Mouse (Mus musculus) MEL (cell line): ENCODE results near the gene Pvr. TPM values are rescaled to one million over a fixed set of nuclear protein-coding genes. Genes with fewer than 3 reads are reported as not detected.
A peak's percentile ranks its signal among the peaks of the same experiment; 100 is the strongest.

Source experiments
- DNase-seq: peaks from one replicate; pipeline ENCODE4 v3.0.0; 2011; ENCODE audit warnings: low read depth, low spot score
- H3K27ac ChIP-seq: 2 replicates; pipeline ENCODE4 v1.5.1; 2012; ENCODE audit warnings: low read depth, mild to moderate bottlenecking, control low read depth, low read length, moderate library complexity; ENCODE audit not compliant: control insufficient read depth
- H3K27me3 ChIP-seq, 2 experiments: fragments of 150-350 bp in 1 of 2; sonication (generic) in 1 of 2; 2 replicates each; pipeline ENCODE4 v1.6.1; 2012; ENCODE audit warnings: low read length in 2 of 2, mild to moderate bottlenecking in 2 of 2, improper control_type of control experiment in 1 of 2, moderate library complexity in 1 of 2; ENCODE audit not compliant: insufficient read depth in 2 of 2, control insufficient read depth in 1 of 2
- H3K36me3 ChIP-seq, 2 experiments: 2 replicates each; pipeline ENCODE4 v1.6.1; 2012 to 2014; ENCODE audit warnings: low read length in 2 of 2, improper control_type of control experiment in 1 of 2, inconsistent platforms in 1 of 2, mild to moderate bottlenecking in 1 of 2; ENCODE audit not compliant: insufficient read depth in 2 of 2, control insufficient read depth in 1 of 2
- H3K4me1 ChIP-seq, 2 experiments: fragments of 150-350 bp in 1 of 2; sonication (generic) in 1 of 2; 2 replicates each; pipeline ENCODE4 v1.6.1; 2012; ENCODE audit warnings: low read length in 2 of 2, improper control_type of control experiment in 1 of 2, mild to moderate bottlenecking in 1 of 2; ENCODE audit not compliant: insufficient read depth in 2 of 2, control insufficient read depth in 1 of 2
- H3K4me3 ChIP-seq, 2 experiments: fragments of 150-350 bp in 1 of 2; sonication (generic) in 1 of 2; 2 replicates each; pipeline ENCODE4 v1.5.1; 2012; ENCODE audit warnings: low read depth in 2 of 2, low read length in 2 of 2, mild to moderate bottlenecking in 2 of 2, moderate library complexity in 2 of 2, control low read depth in 1 of 2, improper control_type of control experiment in 1 of 2; ENCODE audit not compliant: control insufficient read depth in 1 of 2, insufficient read depth in 1 of 2
- H3K79me2 ChIP-seq: 2 replicates; pipeline ENCODE4 v1.6.1; 2012; ENCODE audit warnings: mild to moderate bottlenecking, low read length, moderate library complexity; ENCODE audit not compliant: control insufficient read depth, poor library complexity, insufficient read depth
- H3K9ac ChIP-seq: 2 replicates; pipeline ENCODE4 v1.6.1; 2012; ENCODE audit warnings: low read depth, mild to moderate bottlenecking, control low read depth, low read length, moderate library complexity; ENCODE audit not compliant: control insufficient read depth, poor library complexity, severe bottlenecking
- H3K9me3 ChIP-seq: fragments of 150-350 bp; sonication (generic); replicated peaks from 2 replicates; pipeline ENCODE4 v1.6.1; 2012; ENCODE audit warnings: mild to moderate bottlenecking, low read length, improper control_type of control experiment, moderate library complexity; ENCODE audit not compliant: insufficient read depth
- BHLHE40 ChIP-seq: IDR thresholded peaks from 2 replicates; pipeline ENCODE4 v1.6.1; 2012; ENCODE audit warnings: low read depth, mild to moderate bottlenecking, inconsistent platforms, low read length, improper control_type of control experiment, borderline replicate concordance
- CTCF ChIP-seq, 3 experiments: IDR thresholded peaks in 2 of 3; conservative IDR thresholded peaks in 1 of 3; 2 replicates each; pipeline ENCODE4 v1.5.1; 2011 to 2012; ENCODE audit warnings: low read length in 3 of 3, low read depth in 2 of 3, mild to moderate bottlenecking in 2 of 3, improper control_type of control experiment in 1 of 3, inconsistent platforms in 1 of 3, mixed read lengths in 1 of 3, moderate library complexity in 1 of 3; ENCODE audit not compliant: control insufficient read depth in 1 of 3, insufficient read depth in 1 of 3, poor library complexity in 1 of 3, severe bottlenecking in 1 of 3
- ELF1 ChIP-seq: IDR thresholded peaks from 2 replicates; pipeline ENCODE4 v1.6.1; 2014; ENCODE audit warnings: low read depth, mild to moderate bottlenecking, inconsistent platforms, low read length, improper control_type of control experiment, moderate library complexity
- ETS1 ChIP-seq: IDR thresholded peaks from 2 replicates; pipeline ENCODE4 v1.6.1; 2012; ENCODE audit warnings: low read depth, mild to moderate bottlenecking, inconsistent platforms, low read length, improper control_type of control experiment, moderate library complexity
- HCFC1 ChIP-seq: IDR thresholded peaks from 2 replicates; pipeline ENCODE4 v1.6.1; 2012; ENCODE audit warnings: low read depth, mild to moderate bottlenecking, inconsistent platforms, low read length, improper control_type of control experiment, moderate library complexity
- MXI1 ChIP-seq: IDR thresholded peaks from 2 replicates; pipeline ENCODE4 v1.6.1; 2011; ENCODE audit warnings: mild to moderate bottlenecking, low read depth, low read length, improper control_type of control experiment
- MYB ChIP-seq: IDR thresholded peaks from 2 replicates; pipeline ENCODE4 v1.6.1; 2011; ENCODE audit warnings: mild to moderate bottlenecking, low read depth, low read length, improper control_type of control experiment
- POLR2AphosphoS2 ChIP-seq: IDR thresholded peaks from 2 replicates; pipeline ENCODE4 v1.6.1; 2011; ENCODE audit warnings: low read length, improper control_type of control experiment
- POLR2AphosphoS5 ChIP-seq: IDR thresholded peaks from 2 replicates; pipeline ENCODE4 v1.6.1; 2012; ENCODE audit warnings: low read depth, borderline replicate concordance, mild to moderate bottlenecking, inconsistent platforms, low read length, moderate library complexity, mixed read lengths
- RAD21 ChIP-seq: IDR thresholded peaks from 2 replicates; pipeline ENCODE4 v1.6.1; 2011; ENCODE audit warnings: mild to moderate bottlenecking, low read depth, low read length, improper control_type of control experiment
- SMC3 ChIP-seq: IDR thresholded peaks from 2 replicates; pipeline ENCODE4 v1.6.1; 2011; ENCODE audit warnings: low read depth, low read length, improper control_type of control experiment
- USF1 ChIP-seq: IDR thresholded peaks from 2 replicates; pipeline ENCODE4 v1.6.1; 2014; ENCODE audit warnings: low read depth, mild to moderate bottlenecking, inconsistent platforms, low read length, improper control_type of control experiment, moderate library complexity
- USF2 ChIP-seq, 2 experiments: IDR thresholded peaks; 2 replicates each; pipeline ENCODE4 v1.6.1; 2011 to 2012; ENCODE audit warnings: improper control_type of control experiment in 2 of 2, low read length in 2 of 2, borderline replicate concordance in 1 of 2, inconsistent platforms in 1 of 2, low read depth in 1 of 2, mild to moderate bottlenecking in 1 of 2; ENCODE audit not compliant: insufficient read depth in 1 of 2
- ZC3H11A ChIP-seq: IDR thresholded peaks from 2 replicates; pipeline ENCODE4 v1.6.1; 2012; ENCODE audit warnings: low read depth, mild to moderate bottlenecking, inconsistent platforms, low read length, improper control_type of control experiment
- ZMIZ1 ChIP-seq: IDR thresholded peaks from 2 replicates; pipeline ENCODE4 v1.6.1; 2012; ENCODE audit warnings: low read depth, mild to moderate bottlenecking, inconsistent platforms, low read length, improper control_type of control experiment, moderate library complexity
- ZNF384 ChIP-seq: IDR thresholded peaks from 2 replicates; pipeline ENCODE4 v1.6.1; 2012; ENCODE audit warnings: low read depth, mild to moderate bottlenecking, inconsistent platforms, low read length, improper control_type of control experiment
- polyA plus RNA-seq, 2 experiments: library from polyadenylated mRNA; stranded (reverse) in 1 of 2; unstranded in 1 of 2; fragments of >175 nt in 1 of 2; fragments of >200 nt in 1 of 2; gene quantifications; 2 replicates each; pipeline versions ENCODE4 v1.2.1 to v1.2.4; 2012; ENCODE audit warnings: low replicate concordance in 2 of 2, low read depth in 1 of 2; ENCODE audit not compliant: insufficient read length in 2 of 2, insufficient read depth in 1 of 2, missing spikeins in 1 of 2
- total RNA-seq: library from RNA; depleted of rRNA; stranded (reverse); fragments of 300-350 nt; gene quantifications from 2 replicates; pipeline ENCODE4 v1.2.3, GENCODE M21; 2012

The Pvr gene
- total and polyA plus RNA-seq, 3 experiments, result not detected

GRCm38 (mm10) chr7:19956341-19956781 lies 35.4 kb upstream of the Pvr start:
- H3K36me3 ChIP-seq, result peaks cover 0 to 2% of the 10 kb centered on the region in 2 experiments; a peak in 1 of 4 replicates

DNA sequence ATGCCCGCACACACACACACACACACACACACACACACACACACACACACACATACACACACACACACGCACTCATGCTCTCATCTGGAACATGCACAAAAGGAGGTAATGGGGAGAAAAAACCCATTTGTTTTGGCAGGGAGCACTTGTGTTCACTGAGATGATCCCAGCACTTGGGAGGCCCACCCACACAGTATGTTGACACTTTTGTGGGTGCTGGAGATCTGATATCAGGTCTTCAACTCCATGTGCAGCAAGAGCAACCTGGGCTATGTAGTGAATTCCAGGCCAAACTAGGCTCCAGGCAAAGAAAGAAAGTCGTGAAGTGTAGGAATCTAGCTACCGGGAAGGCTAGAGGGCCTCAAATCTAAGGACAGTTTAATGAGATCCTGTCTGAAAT lies 34.9 kb upstream of the Pvr start:
- peaks cover 0 to 2% of the 10 kb centered on the region in 2 experiments; a peak in 1 of 4 replicates for H3K36me3 ChIP-seq
- TF ChIP-seq MXI1, result no peak
- TF ChIP-seq ELF1, result no peak
- no peak for TF ChIP-seq USF1
- TF ChIP-seq SMC3, result no peak
- TF ChIP-seq POLR2AphosphoS5, result no peak
- no peak for TF ChIP-seq ZNF384
- TF ChIP-seq ZMIZ1, result no peak
- TF ChIP-seq USF2 (IDR thresholded peaks at IDR 0.05; ENCODE audit: borderline replicate concordance in 1 of 2, insufficient read depth in 1 of 2, low read depth in 1 of 2, low read length in 2 of 2), result no peak
- no peak for TF ChIP-seq MYB
- no peak for TF ChIP-seq HCFC1
- TF ChIP-seq ETS1, result no peak
- 0 out of 4 replicates have a peak, but pooled peaks cover 0 to 4% of the 10 kb centered on the region in 2 experiments for H3K4me1 ChIP-seq
- DNase-seq, result no peak
- no peaks in the 10 kb centered on the region for H3K79me2 ChIP-seq
- no peak overlapping the region for H3K27ac ChIP-seq
- H3K27me3 ChIP-seq, result no peaks in the 10 kb centered on the region; a peak in 1 of 4 replicates
- H3K9me3 ChIP-seq, result no peaks in the 10 kb centered on the region
- H3K9ac ChIP-seq, result no peak overlapping the region
- H3K4me3 ChIP-seq, result no peak overlapping the region

More at GRCm38 (mm10) chr7:19956341-19956781, 35.4 kb upstream of the Pvr start:
- Histone ChIP-seq H3K4me1 (0 out of 4 replicates have a peak, but pooled peaks cover 0 to 4% of the 10 kb centered on the region in 2 experiments), H3K27ac (no peak overlapping the region), H3K79me2 (no peaks in the 10 kb centered on the region), H3K27me3 (peaks cover 0 to 3% of the 10 kb centered on the region in 2 experiments; a peak in 1 of 4 replicates), H3K9ac (no peak overlapping the region), H3K9me3 (no peaks in the 10 kb centered on the region), H3K4me3 (no peak overlapping the region)
- TF ChIP-seq CTCF (IDR thresholded peaks at IDR 0.05 in 2 of 3, conservative IDR thresholded peaks at IDR 0.05 in 1 of 3; ENCODE audit: control insufficient read depth in 1 of 3, insufficient read depth in 1 of 3, low read depth in 2 of 3, low read length in 3 of 3, poor library complexity in 1 of 3, severe bottlenecking in 1 of 3), result peak; percentile 66 to 88 (median 78)
- TF ChIP-seq ZC3H11A, result peak; percentile 54
- TF ChIP-seq POLR2AphosphoS2, result no peak
- TF ChIP-seq RAD21, result peak; percentile 80
- TF ChIP-seq SMC3, result peak; percentile 66
- peak; percentile 73 for TF ChIP-seq BHLHE40
- peak; percentile 79 for DNase-seq
